Mouse (Mus musculus): ENCODE measurements around the gene Foxa2. TPM values are rescaled to one million over a fixed set of nuclear protein-coding genes. Genes with fewer than 3 reads are reported as not detected.

The Foxa2 gene
- total RNA-seq (2021): not detected
- long read RNA-seq, experiment 1: 0 reads
- long read RNA-seq, experiment 2: 0 reads

- DNase-seq: no peak
- intact Hi-C loops (cut with DNase I): loop anchor here (10.0 kb wide), 1 partner anchor 242 kb away; no protein-coding TSS in a partner anchor
These were observed at the start of gene Foxa2 for GRCm38 (mm10) chr2:148046799-148047165. Gene Foxa2 (minus strand): TSS chr2:148046969.

GRCm38 (mm10) chr2:148092089-148092488 lies 45.3 kb upstream of the Foxa2 start:
- intact Hi-C loops (cut with DNase I): no loop called here
- DNase-seq: no peak

DNA sequence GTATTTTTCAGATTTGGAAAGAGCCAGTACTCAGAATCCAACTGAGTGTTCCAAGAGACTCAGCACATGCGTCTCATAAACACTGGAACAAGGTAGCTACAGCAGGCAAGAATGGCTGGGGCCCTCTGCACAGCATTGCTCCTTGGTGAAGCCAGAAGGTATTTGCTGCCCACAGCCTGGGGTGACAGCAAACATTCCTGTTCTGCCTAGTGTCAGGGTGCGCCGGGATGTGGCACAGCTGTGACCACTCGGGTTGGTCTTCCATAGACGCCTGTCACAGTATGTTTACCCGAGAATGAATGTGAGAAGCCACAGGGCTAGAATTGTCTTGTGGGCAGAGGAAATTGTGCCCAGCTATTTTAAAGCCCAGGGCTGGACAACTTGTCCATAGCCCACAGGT lies 44.9 kb upstream of the Foxa2 start:
- DNase-seq: no peak
- intact Hi-C loops (cut with DNase I): no loop called here

DNA sequence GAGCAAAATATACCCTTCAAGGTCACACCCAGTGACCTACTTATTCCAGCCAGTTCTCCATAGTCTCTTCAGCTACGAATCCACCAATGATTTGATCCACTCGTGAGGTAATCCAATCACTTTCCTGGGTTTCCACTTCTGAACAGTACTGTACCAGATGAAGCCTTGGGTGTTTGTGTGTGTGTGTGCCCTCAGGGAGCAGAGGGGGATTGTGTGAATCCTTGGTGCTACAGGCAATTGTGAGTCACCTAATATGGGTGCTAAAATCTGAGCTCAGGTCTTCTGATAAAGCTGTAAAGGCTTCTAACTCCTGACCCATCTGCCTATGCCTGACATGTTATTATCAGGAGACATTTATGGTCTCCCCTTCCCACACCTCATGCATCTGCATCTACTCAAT lies 43.3 kb upstream of the Foxa2 start:
- no peak for DNase-seq
- intact Hi-C loops (cut with DNase I): no loop called here

DNA sequence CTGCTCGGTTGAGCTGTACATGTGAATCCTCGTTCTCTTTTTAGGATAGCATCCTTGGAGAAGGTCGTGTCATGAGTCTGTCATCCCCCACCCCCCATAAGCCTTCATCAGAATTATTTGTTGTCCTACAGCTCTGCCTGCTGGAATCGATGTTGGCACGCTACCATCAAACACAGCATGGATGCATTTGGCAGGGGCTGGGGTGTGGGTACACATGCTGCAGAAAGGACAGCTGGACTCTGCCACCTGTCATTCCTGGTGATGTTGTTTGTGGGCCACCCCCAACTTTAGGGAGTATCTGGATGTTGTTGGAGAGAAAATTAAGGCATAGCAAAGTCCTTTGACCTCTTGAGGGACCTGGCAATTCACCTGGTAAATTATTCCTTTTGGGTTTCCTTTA lies 38.8 kb upstream of the Foxa2 start:
- intact Hi-C loops (cut with DNase I): loop anchor here (10.0 kb wide), 1 partner anchor 281 kb away; no protein-coding TSS in a partner anchor
- no peak for DNase-seq

GRCm38 (mm10) chr2:148085126-148085525 lies 38.4 kb upstream of the Foxa2 start:
- DNase-seq: no peak
- intact Hi-C loops (cut with DNase I): loop anchor here (10.0 kb wide), 1 partner anchor 280 kb away; no protein-coding TSS in a partner anchor

DNA sequence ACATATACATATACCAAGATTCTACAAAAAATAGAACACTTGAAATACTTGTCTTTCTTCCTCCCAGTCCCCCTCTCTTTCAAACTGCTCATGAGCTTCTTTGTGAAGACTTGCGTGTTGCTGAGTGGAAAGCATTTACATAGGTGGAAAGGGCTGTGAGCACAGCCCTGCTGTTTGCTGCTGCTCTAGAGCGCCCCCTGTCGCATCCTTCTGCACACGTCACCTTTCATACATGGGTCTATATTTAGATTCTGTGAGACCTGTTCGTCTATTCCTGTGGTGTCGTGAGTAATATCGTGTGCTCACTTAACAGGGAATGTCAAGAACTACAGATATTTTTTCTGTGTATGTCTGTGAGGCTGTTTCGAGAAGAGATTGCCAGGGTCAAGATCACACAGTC lies 35.5 kb upstream of the Foxa2 start:
- no peak for DNase-seq
- intact Hi-C loops (cut with DNase I): loop anchor here (10.0 kb wide), 1 partner anchor 277 kb away; no protein-coding TSS in a partner anchor

DNA sequence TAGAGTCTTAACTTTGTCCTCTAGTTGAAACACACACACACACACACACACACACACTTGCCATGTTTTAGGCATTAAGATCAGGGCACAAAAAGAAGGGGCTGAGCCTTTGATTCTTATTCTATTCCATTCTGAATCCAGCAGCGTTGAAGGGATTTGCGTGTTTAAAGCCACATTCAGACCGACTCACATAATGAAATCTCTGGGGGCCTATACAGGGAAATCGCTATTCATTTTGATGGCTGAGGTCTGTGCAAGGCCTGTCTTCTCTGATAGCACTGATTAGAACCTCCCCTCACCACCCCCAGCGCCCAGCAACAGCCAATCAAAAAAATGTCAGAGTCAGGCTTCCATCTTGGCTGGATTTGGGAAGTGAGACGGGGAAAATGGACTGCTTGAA lies 13.9 kb upstream of the Foxa2 start:
- DNase-seq: no peak
- intact Hi-C loops (cut with DNase I): no loop called here

DNA sequence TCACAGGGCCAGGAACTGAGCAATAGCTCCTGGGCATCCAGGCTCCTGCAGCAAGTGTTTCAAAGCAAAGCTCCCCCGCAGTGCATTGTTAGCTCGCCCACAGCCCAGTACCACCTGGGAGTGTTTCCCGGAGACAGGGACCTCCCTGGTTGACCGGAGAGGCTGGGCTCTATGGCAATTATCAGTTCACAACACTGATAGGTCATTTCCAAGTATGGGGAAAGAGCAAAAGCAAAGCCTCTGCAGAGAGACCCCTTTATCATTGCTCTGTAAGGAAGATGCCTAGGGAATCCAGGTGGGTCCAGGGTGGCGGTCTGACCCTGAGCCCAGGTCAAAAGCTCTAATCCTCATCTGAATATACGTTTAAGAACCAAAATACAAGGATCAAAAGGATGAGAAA lies 6.6 kb upstream of the Foxa2 start:
- DNase-seq: no peak
- intact Hi-C loops (cut with DNase I): no loop called here

DNA sequence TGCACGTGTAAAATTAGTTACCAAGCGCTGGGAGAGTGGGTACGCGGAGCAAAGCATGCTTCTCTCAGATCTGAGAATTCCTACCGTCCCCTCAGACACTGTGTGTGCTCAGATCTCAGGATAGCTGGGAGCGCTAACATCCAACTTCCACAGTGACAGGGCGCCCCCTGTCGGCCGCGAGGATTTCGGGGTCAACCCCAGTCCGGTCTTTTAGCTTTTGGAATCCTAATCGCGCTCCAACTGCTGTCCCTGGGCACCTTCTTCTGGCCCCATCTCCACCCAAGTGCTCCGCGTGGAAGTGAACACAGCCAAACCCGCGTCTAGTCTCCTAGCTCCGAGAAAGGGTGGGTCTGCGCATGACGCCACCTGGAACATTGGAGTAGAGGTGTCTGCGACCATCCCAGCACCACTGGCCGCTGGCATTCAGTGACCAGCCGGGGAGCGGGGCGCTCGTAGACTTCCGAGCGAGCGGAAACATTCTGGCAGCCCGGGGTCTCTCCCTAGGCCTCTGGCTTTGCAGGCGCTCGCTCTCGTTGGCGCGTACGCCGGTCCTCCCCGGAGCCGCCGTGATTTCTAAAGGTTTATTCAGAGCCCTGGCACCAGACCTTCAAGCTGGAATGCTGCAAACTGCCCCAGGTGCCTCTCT lies 1.8 kb upstream of the Foxa2 start:
- DNase-seq: peak; percentile 31 to 34
- intact Hi-C loops (cut with DNase I): loop anchor here (10.0 kb wide), 1 partner anchor 244 kb away; no protein-coding TSS in a partner anchor

- intact Hi-C loops (cut with DNase I): loop anchor here (10.0 kb wide), 1 partner anchor 243 kb away; no protein-coding TSS in a partner anchor
- no peak for DNase-seq
These were observed 842 bp upstream of the Foxa2 start for GRCm38 (mm10) chr2:148047611-148048010.

- no peak for DNase-seq
- intact Hi-C loops (cut with DNase I): loop anchor here (10.0 kb wide), 1 partner anchor 241 kb away; no protein-coding TSS in a partner anchor
These were observed 601 bp downstream of the Foxa2 start for GRCm38 (mm10) chr2:148045937-148046798.

DNA sequence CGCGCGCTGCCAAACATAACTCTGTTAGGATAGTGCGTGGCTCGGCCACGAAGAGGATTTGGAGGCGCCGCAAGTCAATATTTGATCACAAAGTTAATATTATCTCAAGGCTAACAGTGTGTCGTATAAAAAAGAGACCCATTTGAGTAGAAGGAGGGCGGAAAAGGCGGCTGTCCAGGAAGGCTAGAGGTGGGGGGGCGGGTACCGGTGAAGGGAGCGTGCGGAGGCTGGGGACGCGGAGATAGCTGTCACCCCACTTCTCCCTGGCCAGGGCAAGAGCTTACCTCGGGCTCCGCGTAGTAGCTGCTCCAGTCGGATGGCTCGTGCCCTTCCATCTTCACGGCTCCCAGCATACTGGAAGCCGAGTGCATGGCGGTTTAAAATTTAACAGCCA lies 1.2 kb downstream of the Foxa2 start:
- intact Hi-C loops (cut with DNase I): loop anchor here (10.0 kb wide), 1 partner anchor 241 kb away; no protein-coding TSS in a partner anchor
- no peak for DNase-seq

DNA sequence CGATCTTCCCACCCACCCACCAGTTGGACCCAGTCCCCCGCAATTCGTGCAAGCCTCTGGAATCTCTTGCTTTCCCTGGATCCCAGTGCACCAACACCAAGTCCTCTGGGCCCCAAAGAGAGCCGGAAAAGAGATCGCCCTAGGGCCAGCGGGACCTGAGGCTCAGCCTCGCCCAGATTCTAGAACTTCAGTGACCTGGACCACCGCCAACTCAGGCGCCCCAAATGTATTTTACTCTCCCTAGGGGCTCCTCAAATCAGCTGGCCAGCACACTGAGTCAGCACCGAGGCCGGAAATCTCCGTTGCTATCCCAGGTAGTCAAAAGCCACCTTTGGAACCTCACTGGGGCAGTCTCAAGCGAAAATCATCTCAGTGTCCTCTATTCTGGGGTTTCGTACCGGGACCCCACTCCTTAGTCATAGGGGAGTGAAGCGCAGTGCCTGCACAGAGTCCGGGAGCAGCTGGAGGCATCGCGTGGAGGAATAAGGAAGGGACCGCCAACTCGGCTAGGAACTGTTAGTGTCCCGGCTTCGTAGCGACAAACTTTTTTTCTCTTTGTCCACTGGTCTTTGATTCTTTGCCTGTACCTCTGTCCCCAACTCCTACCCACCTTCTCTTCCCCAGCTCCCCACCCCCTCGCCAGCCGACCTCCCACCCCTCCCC lies 1.8 kb downstream of the Foxa2 start:
- intact Hi-C loops (cut with DNase I): loop anchor here (10.0 kb wide), 1 partner anchor 240 kb away; no protein-coding TSS in a partner anchor
- DNase-seq: no peak

GRCm38 (mm10) chr2:148043976-148044876 lies 2.5 kb downstream of the Foxa2 start:
- no peak for DNase-seq
- intact Hi-C loops (cut with DNase I): loop anchor here (10.0 kb wide), 1 partner anchor 239 kb away; no protein-coding TSS in a partner anchor

DNA sequence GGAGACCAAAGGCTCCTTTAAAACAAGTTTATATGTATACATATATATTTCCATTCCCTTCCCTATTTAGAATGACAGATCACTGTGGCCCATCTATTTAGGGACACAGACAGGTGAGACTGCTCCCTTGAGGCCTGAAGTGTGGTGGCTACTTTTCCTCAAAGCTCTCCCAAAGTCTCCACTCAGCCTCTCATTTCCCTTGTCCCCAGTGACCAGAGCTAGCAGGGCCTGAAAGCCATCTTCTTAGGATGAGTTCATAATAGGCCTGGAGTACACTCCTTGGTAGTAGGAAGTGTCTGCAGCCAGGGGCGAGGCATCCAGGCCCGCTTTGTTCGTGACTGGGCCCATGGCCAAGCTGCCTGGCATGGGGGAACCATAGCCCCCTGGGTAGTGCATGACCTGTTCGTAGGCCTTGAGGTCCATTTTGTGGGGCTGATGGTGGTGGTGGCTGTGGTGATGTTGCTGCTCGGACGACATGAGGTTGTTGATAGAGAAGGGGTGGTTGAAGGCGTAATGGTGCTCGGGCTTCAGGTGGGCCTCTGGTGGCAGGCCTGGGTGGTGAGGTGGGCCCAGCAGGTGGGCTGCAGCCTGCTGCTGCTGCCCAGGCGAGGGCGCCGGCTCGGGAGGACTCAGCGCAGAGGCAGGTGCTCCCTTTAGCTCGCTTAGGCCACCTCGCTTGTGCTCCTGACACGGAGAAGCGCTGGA lies 3.3 kb downstream of the Foxa2 start:
- intact Hi-C loops (cut with DNase I): loop anchor here (10.0 kb wide), 1 partner anchor 239 kb away; no protein-coding TSS in a partner anchor
- DNase-seq: no peak

GRCm38 (mm10) chr2:148042126-148042640 lies 4.6 kb downstream of the Foxa2 start:
- no peak for DNase-seq
- intact Hi-C loops (cut with DNase I): loop anchor here (10.0 kb wide), 1 partner anchor 237 kb away; no protein-coding TSS in a partner anchor

DNA sequence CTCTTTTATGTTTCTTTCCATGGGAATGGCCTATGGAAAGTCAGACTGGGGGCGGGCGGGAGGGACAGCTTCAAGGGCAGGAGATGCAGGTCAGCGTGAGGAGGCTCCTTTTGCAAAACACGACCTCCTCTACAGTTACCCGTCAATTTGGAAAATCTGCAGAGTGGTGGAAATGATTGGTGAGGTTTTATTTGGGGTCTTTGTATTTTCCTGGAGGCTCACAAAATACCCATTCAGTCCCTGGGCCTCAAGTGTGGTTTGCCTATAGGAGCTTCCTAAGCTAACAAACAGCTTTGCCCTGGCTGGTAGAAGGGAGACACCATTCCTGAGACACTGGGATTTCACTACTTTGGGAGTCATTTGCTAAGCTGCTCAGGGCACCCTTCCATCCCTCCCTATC lies 5.4 kb downstream of the Foxa2 start:
- no peak for DNase-seq
- intact Hi-C loops (cut with DNase I): loop anchor here (10.0 kb wide), 1 partner anchor 237 kb away; no protein-coding TSS in a partner anchor
